Mouse (Mus musculus): Measurements from ENCODE around the gene Meiob. TPM values are rescaled to one million over a fixed set of nuclear protein-coding genes. Genes with fewer than 3 reads are reported as not detected.

Gene Meiob
- total RNA-seq, 2 experiments from 2014 or later, result not detected

- Histone ChIP-seq H3K4me3 (no peak overlapping the region), H3K27ac (no peak overlapping the region)
- DNase-seq (ENCODE audit: low spot score in 2 of 2), result no peak
- TF ChIP-seq CTCF (conservative IDR thresholded peaks at IDR 0.05), result no peak
Observed at GRCm38 (mm10) chr17:24796969-24797368, 7.1 kb upstream of the Meiob start.

- H3K27ac ChIP-seq, result no peak overlapping the region
- TF ChIP-seq CTCF (conservative IDR thresholded peaks at IDR 0.05), result no peak
- DNase-seq (ENCODE audit: low spot score in 2 of 2), result no peak
- H3K4me3 ChIP-seq, result no peak overlapping the region
Observed at GRCm38 (mm10) chr17:24798229-24798628, 5.9 kb upstream of the Meiob start.

- no peak for DNase-seq (ENCODE audit: low spot score in 2 of 2)
- H3K4me3 ChIP-seq, result no peak overlapping the region
- H3K27ac ChIP-seq, result no peak overlapping the region
- no peak for TF ChIP-seq CTCF (conservative IDR thresholded peaks at IDR 0.05)
Observed at GRCm38 (mm10) chr17:24799476-24799875, 4.6 kb upstream of the Meiob start.

GRCm38 (mm10) chr17:24800524-24800923 lies 3.6 kb upstream of the Meiob start:
- H3K27ac ChIP-seq, result no peak overlapping the region
- TF ChIP-seq CTCF (conservative IDR thresholded peaks at IDR 0.05), result no peak
- no peak overlapping the region for H3K4me3 ChIP-seq
- no peak for DNase-seq (ENCODE audit: low spot score in 2 of 2)

- Histone ChIP-seq H3K27ac (no peak overlapping the region), H3K4me3 (no peak overlapping the region)
- TF ChIP-seq CTCF (conservative IDR thresholded peaks at IDR 0.05), result no peak
- DNase-seq (ENCODE audit: low spot score in 2 of 2), result no peak
Observed at GRCm38 (mm10) chr17:24811211-24811610, 7.1 kb downstream of the Meiob start.

GRCm38 (mm10) chr17:24812215-24812614 lies 8.1 kb downstream of the Meiob start:
- TF ChIP-seq CTCF (conservative IDR thresholded peaks at IDR 0.05), result no peak

GRCm38 (mm10) chr17:24815256-24815655 lies 11.2 kb downstream of the Meiob start:
- no peak for TF ChIP-seq CTCF (conservative IDR thresholded peaks at IDR 0.05)
- H3K4me3 ChIP-seq, result no peak overlapping the region
- H3K27ac ChIP-seq, result no peak overlapping the region
- DNase-seq (ENCODE audit: low spot score in 2 of 2), result no peak

More at GRCm38 (mm10) chr17:24812215-24812614, 8.1 kb downstream of the Meiob start:
- no peak for DNase-seq (ENCODE audit: low spot score in 2 of 2)
- Histone ChIP-seq H3K4me3 (no peak overlapping the region), H3K27ac (no peak overlapping the region)

GRCm38 (mm10) chr17:24817503-24817902 lies 13.4 kb downstream of the Meiob start:
- no peak overlapping the region for H3K4me3 ChIP-seq
- DNase-seq (ENCODE audit: low spot score in 2 of 2), result no peak
- TF ChIP-seq CTCF (conservative IDR thresholded peaks at IDR 0.05), result peak; percentile 78
- H3K27ac ChIP-seq, result no peak overlapping the region

- no peak for TF ChIP-seq CTCF (conservative IDR thresholded peaks at IDR 0.05)
- DNase-seq (ENCODE audit: low spot score in 2 of 2), result no peak
- Histone ChIP-seq H3K4me3 (no peak overlapping the region), H3K27ac (no peak overlapping the region)
Observed at GRCm38 (mm10) chr17:24818172-24818571, 14.1 kb downstream of the Meiob start.

GRCm38 (mm10) chr17:24819469-24819868 lies 15.4 kb downstream of the Meiob start:
- TF ChIP-seq CTCF (conservative IDR thresholded peaks at IDR 0.05), result no peak
- DNase-seq (ENCODE audit: low spot score in 2 of 2), result no peak
- Histone ChIP-seq H3K4me3 (no peak overlapping the region), H3K27ac (no peak overlapping the region)

GRCm38 (mm10) chr17:24821351-24822280 lies 17.5 kb downstream of the Meiob start:
- no peak overlapping the region for H3K27ac ChIP-seq
- no peak for TF ChIP-seq CTCF (conservative IDR thresholded peaks at IDR 0.05)
- DNase-seq (ENCODE audit: low spot score in 2 of 2), result no peak
- H3K4me3 ChIP-seq, result no peak overlapping the region

- DNase-seq (ENCODE audit: low spot score in 2 of 2), result no peak
- no peak within 1 kb of the TSS for H3K4me3 ChIP-seq
- TF ChIP-seq CTCF (conservative IDR thresholded peaks at IDR 0.05), result no peak
- no peak within 1 kb of the TSS for H3K27ac ChIP-seq
Observed at GRCm38 (mm10) chr17:24839842-24840241, 35.8 kb downstream of the Meiob start, which contains the start of gene Hagh. Gene Hagh (plus strand): TSS chr17:24840143.

GRCm38 (mm10) chr17:24840341-24840740 lies 36.3 kb downstream of the Meiob start:
- Histone ChIP-seq H3K27ac (no peak overlapping the region), H3K4me3 (no peak overlapping the region)
- no peak for TF ChIP-seq CTCF (conservative IDR thresholded peaks at IDR 0.05)
- no peak for DNase-seq (ENCODE audit: low spot score in 2 of 2)

GRCm38 (mm10) chr17:24841133-24841532 lies 37.0 kb downstream of the Meiob start:
- H3K27ac ChIP-seq, result no peak overlapping the region
- no peak for DNase-seq (ENCODE audit: low spot score in 2 of 2)
- H3K4me3 ChIP-seq, result no peak overlapping the region
- peak; percentile 61 for TF ChIP-seq CTCF (conservative IDR thresholded peaks at IDR 0.05)

All from layer of hippocampus, adult 2 months (tissue).